ENCODE assay signal across 13 mouse cellular contexts in genomic region chr5:103177010-103177409, GRCm38 (mm10). TPM values are rescaled to one million over a fixed set of nuclear protein-coding genes. Genes with fewer than 3 reads are reported as not detected.
A peak's percentile ranks its signal among the peaks of the same experiment; 100 is the strongest.
DNase-seq lines count a peak whose midpoint lies in the region; ATAC-seq and TF ChIP-seq lines count a peak whose summit lies in the region.
"Had no signal": no experiment of that assay in that cellular context is flagged by ENCODE, and none has a peak within 500 bp of the region (broad histone marks: within the 10 kb centered on the region; RNA-seq: fewer than 3 reads in every experiment).

No protein-coding gene starts in this region.

- no peaks in the 10 kb centered on the region for H3K9me3 ChIP-seq in forebrain, postnatal 0 days (ENCODE audit: low read length)
- H3K9me3 ChIP-seq in hindbrain, postnatal 0 days (ENCODE audit: low read length) = no peaks in the 10 kb centered on the region
- H3K9me3 ChIP-seq: embryonic facial prominence, embryonic 12.5 days had no signal

- H3K4me1 ChIP-seq in heart, adult 2 months (ENCODE audit: control insufficient read depth, insufficient read depth, low read length) = no peaks in the 10 kb centered on the region
- peaks cover 9% of the 10 kb centered on the region; the same call in 1 of the 2 replicates for H3K4me1 ChIP-seq in forebrain, postnatal 0 days (ENCODE audit: insufficient read depth)
- peaks cover 7% of the 10 kb centered on the region for H3K4me1 ChIP-seq in hindbrain, postnatal 0 days (ENCODE audit: insufficient read depth, low read length)

- H3K36me3 ChIP-seq in heart, adult 2 months (ENCODE audit: control insufficient read depth, insufficient read depth, low read length) = no peaks in the 10 kb centered on the region
- H3K36me3 ChIP-seq in forebrain, postnatal 0 days (ENCODE audit: insufficient read depth) = no peaks in the 10 kb centered on the region
- no peaks in the 10 kb centered on the region for H3K36me3 ChIP-seq in hindbrain, postnatal 0 days (ENCODE audit: insufficient read depth, low read length)
- H3K36me3 ChIP-seq: embryonic facial prominence, embryonic 12.5 days had no signal

- no peak for DNase-seq in heart, adult 2 months
- DNase-seq in heart, postnatal 25 days (ENCODE audit: low spot score) = no peak
- DNase-seq in brain, embryonic 14.5 days (ENCODE audit: low read depth) = peak; percentile 91
- peak; percentile 58 for DNase-seq in forebrain, postnatal 0 days
- DNase-seq in hindbrain, postnatal 0 days (ENCODE audit: low spot score) = peak; percentile 68
- no peak for DNase-seq in kidney, postnatal 14 days
- DNase-seq in spleen, adult 18-20 months = no peak
- DNase-seq: adrenal gland, adult 8-10 months; gastrocnemius, adult 2 months; kidney, adult 9 months; lung, adult 18-20 months had no signal

- H3K27me3 ChIP-seq in heart, adult 2 months (ENCODE audit: control insufficient read depth, insufficient read depth, low read length) = no peaks in the 10 kb centered on the region
- no peaks in the 10 kb centered on the region for H3K27me3 ChIP-seq in forebrain, postnatal 0 days (ENCODE audit: insufficient read depth, low read length)
- no peaks in the 10 kb centered on the region for H3K27me3 ChIP-seq in hindbrain, postnatal 0 days (ENCODE audit: insufficient read depth, low read length)
- H3K27me3 ChIP-seq: embryonic facial prominence, embryonic 12.5 days had no signal

- H3K79me2 ChIP-seq in heart, adult 2 months (replicated peaks; ENCODE audit: control insufficient read depth, insufficient read depth, low read length) = no peaks in the 10 kb centered on the region

- peak overlapping the region; percentile 62 for H3K27ac ChIP-seq in heart, adult 2 months
- peak overlapping the region; percentile 60 for H3K27ac ChIP-seq in forebrain, postnatal 0 days (ENCODE audit: low read depth, low read length)
- H3K27ac ChIP-seq in hindbrain, postnatal 0 days = peak overlapping the region; percentile 41; the same call in 1 of the 2 replicates
- H3K27ac ChIP-seq: embryonic facial prominence, embryonic 12.5 days; gastrocnemius, adult 2 months had no signal

- intact Hi-C loops in heart, adult 2 months (cut with DNase I) = loop anchor here (5.0 kb wide), 1 partner anchor 35 kb away; the partner anchor contains the start of gene Mapk10
- intact Hi-C loops in heart, postnatal 25 days (cut with DNase I) = no loop called here

- no peak overlapping the region for H3K4me3 ChIP-seq in heart, adult 2 months
- H3K4me3 ChIP-seq in forebrain, postnatal 0 days (ENCODE audit: low read depth, low read length) = no peak overlapping the region
- H3K4me3 ChIP-seq in hindbrain, postnatal 0 days (ENCODE audit: low read length) = no peak overlapping the region
- H3K4me3 ChIP-seq: embryonic facial prominence, embryonic 12.5 days; gastrocnemius, adult 2 months had no signal

- H3K4me2 ChIP-seq in forebrain, postnatal 0 days (ENCODE audit: low read depth) = peak overlapping the region; percentile 4; the same call in 1 of the 2 replicates
- H3K4me2 ChIP-seq in hindbrain, postnatal 0 days (ENCODE audit: low read depth, low read length) = 0 out of 2 replicates have a peak overlapping the region, but pooled peaks have one; percentile 21
- H3K4me2 ChIP-seq: embryonic facial prominence, embryonic 12.5 days had no signal

- 16% methylated on average over 5 of the region's 5 CpGs for WGBS in heart, adult 2 months
- 9% methylated on average over 5 of the region's 5 CpGs for WGBS in forebrain, postnatal 0 days
- WGBS in hindbrain, postnatal 0 days = 22% methylated on average over 5 of the region's 5 CpGs

- ATAC-seq in forebrain, postnatal 0 days = peak; percentile 84
- ATAC-seq in hindbrain, postnatal 0 days = peak; percentile 63; the same call in 1 of the 2 replicates

- no peak for TF ChIP-seq CTCF in heart, adult 2 months (IDR thresholded peaks at IDR 0.05)
- no peak for TF ChIP-seq CTCF in brain, embryonic 14.5 days (IDR thresholded peaks at IDR 0.05; ENCODE audit: borderline replicate concordance, extremely low read depth, insufficient read depth, insufficient read length)
- no peak for TF ChIP-seq CTCF in forebrain, postnatal 0 days (IDR thresholded peaks at IDR 0.05; ENCODE audit: low read depth)
- TF ChIP-seq CTCF in hindbrain, postnatal 0 days (IDR thresholded peaks at IDR 0.05; ENCODE audit: low read depth) = no peak

- no peak overlapping the region for H3K9ac ChIP-seq in heart, adult 2 months (ENCODE audit: low read depth, low read length)
- 0 out of 2 replicates have a peak overlapping the region, but pooled peaks have one; percentile 22 for H3K9ac ChIP-seq in forebrain, postnatal 0 days
- H3K9ac ChIP-seq in hindbrain, postnatal 0 days (replicated peaks; ENCODE audit: low read length) = 0 out of 2 replicates have a peak overlapping the region, but pooled peaks have one; percentile 3
- H3K9ac ChIP-seq: embryonic facial prominence, embryonic 12.5 days had no signal

- TF ChIP-seq POLR2A in heart, adult 2 months (IDR thresholded peaks at IDR 0.05; ENCODE audit: insufficient read depth, low read depth, low read length) = no peak
- TF ChIP-seq POLR2A in brain, embryonic 14.5 days (IDR thresholded peaks at IDR 0.05; ENCODE audit: borderline replicate concordance, extremely low read depth, insufficient read depth, insufficient read length, poor library complexity, severe bottlenecking) = no peak

- TF ChIP-seq EP300 in heart, adult 2 months (IDR thresholded peaks at IDR 0.05; ENCODE audit: insufficient read depth, low read depth, low read length) = no peak

RNA-seq across cellular contexts. Expression of gene Mapk10, which starts 34.1 kb away (rescaled TPM):
- 10 to 100 TPM; 25.7 to 32.0 TPM for total RNA-seq in heart, adult 2 months (2021)
- 5.8 and 14.6 TPM in 2 replicates for polyA plus RNA-seq in heart, adult 2 months (2012; rRNA removed)
- 10 to 100 TPM; 34.5 to 39.5 TPM for total RNA-seq in heart, postnatal 25 days (2021)
- 37.3 and 65.9 TPM in 2 replicates for polyA plus RNA-seq in brain, embryonic 14.5 days (2012; rRNA removed)
- total RNA-seq in forebrain, postnatal 0 days (2014; rRNA removed) = 36.2 and 41.5 TPM in 2 replicates
- polyA plus RNA-seq in forebrain, postnatal 0 days (2015; fragmentation: Nextera tagmentation; extraction: Ambion mirVana) = 74.6 and 89.2 TPM in 2 replicates
- 23.4 and 108 TPM in 2 replicates for total RNA-seq in hindbrain, postnatal 0 days (2014; rRNA removed)
- 69.6 and 80.1 TPM in 2 replicates for polyA plus RNA-seq in hindbrain, postnatal 0 days (2015; fragmentation: Nextera tagmentation; extraction: Ambion mirVana)
- total RNA-seq: megakaryocyte-erythroid progenitor cell, adult 5-6 weeks had no signal

Comparison
In these comparisons a context has a peak if more than half of its experiments do, and no peak if none do; other contexts are left out.
1. DNase-seq: peak in brain, embryonic 14.5 days (single experiment), forebrain, postnatal 0 days (single experiment) and hindbrain, postnatal 0 days (single experiment); none in heart, adult 2 months (0 of 2), heart, postnatal 25 days (single experiment), kidney, postnatal 14 days (single experiment) and spleen, adult 18-20 months (0 of 2).
2. Peak in every context shown above with its lines, with median percentiles within 50 percentile points of each other: H3K27ac ChIP-seq.